Mouse (Mus musculus) MEL (cell line): ENCODE measurements around the gene Rpl29.

Experiments
- BHLHE40 ChIP-seq: IDR thresholded peaks from 2 replicates; pipeline ENCODE4 v1.6.1; 2012; ENCODE audit warnings: low read depth, mild to moderate bottlenecking, inconsistent platforms, low read length, improper control_type of control experiment, borderline replicate concordance
- CHD1 ChIP-seq: IDR thresholded peaks from 2 replicates; pipeline ENCODE4 v1.6.1; 2012; ENCODE audit warnings: low read depth, mild to moderate bottlenecking, inconsistent platforms, low read length, improper control_type of control experiment
- CHD2 ChIP-seq: IDR thresholded peaks from 2 replicates; pipeline ENCODE4 v1.6.1; 2011; ENCODE audit warnings: low read length, improper control_type of control experiment
- CTCF ChIP-seq, 3 experiments: IDR thresholded peaks in 2 of 3; conservative IDR thresholded peaks in 1 of 3; 2 replicates each; pipeline ENCODE4 v1.5.1; 2011 to 2012; ENCODE audit warnings: low read length in 3 of 3, low read depth in 2 of 3, mild to moderate bottlenecking in 2 of 3, improper control_type of control experiment in 1 of 3, inconsistent platforms in 1 of 3, mixed read lengths in 1 of 3, moderate library complexity in 1 of 3; ENCODE audit not compliant: control insufficient read depth in 1 of 3, insufficient read depth in 1 of 3, poor library complexity in 1 of 3, severe bottlenecking in 1 of 3
- EP300 ChIP-seq, 2 experiments: IDR thresholded peaks; 2 replicates each; pipeline ENCODE4 v1.6.1; 2011; ENCODE audit warnings: improper control_type of control experiment in 2 of 2, low read length in 2 of 2, low read depth in 1 of 2, mild to moderate bottlenecking in 1 of 2
- HCFC1 ChIP-seq: IDR thresholded peaks from 2 replicates; pipeline ENCODE4 v1.6.1; 2012; ENCODE audit warnings: low read depth, mild to moderate bottlenecking, inconsistent platforms, low read length, improper control_type of control experiment, moderate library complexity
- JUND ChIP-seq: IDR thresholded peaks from 2 replicates; pipeline ENCODE4 v1.6.1; 2011; ENCODE audit warnings: low read depth, mild to moderate bottlenecking, improper control_type of control experiment, low read length
- MAZ ChIP-seq: IDR thresholded peaks from 2 replicates; pipeline ENCODE4 v1.6.1; 2012; ENCODE audit warnings: low read depth, mild to moderate bottlenecking, inconsistent platforms, low read length, improper control_type of control experiment
- POLR2A ChIP-seq, 2 experiments: IDR thresholded peaks; 2 replicates each; pipeline ENCODE4 v1.6.1; 2011 to 2012; ENCODE audit warnings: low read length in 2 of 2, mild to moderate bottlenecking in 2 of 2, control low read depth in 1 of 2, improper control_type of control experiment in 1 of 2, low read depth in 1 of 2, moderate library complexity in 1 of 2; ENCODE audit not compliant: control insufficient read depth in 1 of 2, insufficient read depth in 1 of 2, poor library complexity in 1 of 2

DNA sequence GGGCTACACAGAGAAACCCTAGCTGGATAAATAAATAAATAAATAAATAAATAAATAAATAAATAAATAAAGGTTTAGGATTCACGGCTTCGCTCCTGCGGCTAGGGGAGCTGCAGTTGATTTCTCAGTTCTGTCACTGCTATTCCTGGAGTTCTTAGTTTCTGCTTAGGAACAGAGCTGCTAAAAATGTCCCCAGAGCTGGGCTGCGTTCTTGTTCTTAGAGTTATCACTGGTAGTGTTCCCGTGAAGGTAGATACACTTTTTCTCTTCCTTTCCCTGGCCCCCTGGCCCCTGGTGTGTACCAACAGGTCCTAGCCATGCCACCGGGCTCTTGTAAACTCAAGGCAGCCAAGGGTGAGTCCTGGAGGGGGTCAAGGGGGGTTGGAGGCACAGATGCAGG lies 12.4 kb upstream of the Rpl29 start:
- no peak for TF ChIP-seq HCFC1
- no peak for TF ChIP-seq BHLHE40
- no peak for TF ChIP-seq JUND
- TF ChIP-seq POLR2A (IDR thresholded peaks at IDR 0.05; ENCODE audit: control insufficient read depth in 1 of 2, insufficient read depth in 1 of 2, low read depth in 1 of 2, low read length in 2 of 2, poor library complexity in 1 of 2): no peak
- no peak for TF ChIP-seq CHD1
- no peak for TF ChIP-seq CHD2
- TF ChIP-seq MAZ: no peak
- no peak for TF ChIP-seq CTCF (IDR thresholded peaks at IDR 0.05 in 2 of 3, conservative IDR thresholded peaks at IDR 0.05 in 1 of 3; ENCODE audit: control insufficient read depth in 1 of 3, insufficient read depth in 1 of 3, low read depth in 2 of 3, low read length in 3 of 3, poor library complexity in 1 of 3, severe bottlenecking in 1 of 3)
- TF ChIP-seq EP300 (IDR thresholded peaks at IDR 0.05; ENCODE audit: low read depth in 1 of 2, low read length in 2 of 2): no peak
